Mouse (Mus musculus): Measurements from ENCODE around the gene Fam89b. TPM values are rescaled to one million over a fixed set of nuclear protein-coding genes. Genes with fewer than 3 reads are reported as not detected.

Gene Fam89b
- polyA plus RNA-seq, 1 experiment from 2014 or later, result 68.1 TPM

DNA sequence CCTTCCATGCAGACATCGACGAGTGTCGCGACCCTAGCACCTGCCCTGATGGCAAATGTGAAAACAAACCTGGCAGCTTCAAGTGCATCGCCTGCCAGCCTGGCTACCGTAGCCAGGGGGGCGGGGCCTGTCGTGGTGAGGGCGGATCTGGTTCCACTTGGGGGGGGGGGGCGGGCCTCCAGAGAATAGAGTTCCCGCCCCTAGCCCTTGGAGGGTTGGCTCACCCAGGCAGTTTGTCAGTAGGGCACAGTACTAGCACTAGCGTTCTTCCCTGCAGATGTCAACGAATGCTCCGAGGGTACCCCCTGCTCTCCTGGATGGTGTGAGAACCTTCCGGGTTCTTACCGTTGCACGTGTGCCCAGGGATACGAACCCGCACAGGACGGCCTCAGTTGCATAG lies 22.3 kb upstream of the Fam89b start:
- 15% methylated on average over 20 of the region's 20 CpGs for WGBS
- Histone ChIP-seq H3K4me2 (0 out of 2 replicates have a peak overlapping the region, but pooled peaks have one; percentile 15), H3K27me3 (peaks cover 61% of the 10 kb centered on the region), H3K4me1 (replicated peaks) (peaks cover 20% of the 10 kb centered on the region), H3K9ac (no peak overlapping the region), H3K4me3 (no peak overlapping the region), H3K36me3 (peaks cover 7% of the 10 kb centered on the region; the same call in 1 of the 2 replicates), H3K27ac (no peak overlapping the region), H3K9me3 (replicated peaks) (no peaks in the 10 kb centered on the region)
- no peak; the same call in 1 of the 2 replicates for ATAC-seq (replicated peaks; ENCODE audit: insufficient number of reproducible peaks, insufficient read depth, low FRiP score, low read depth)

GRCm38 (mm10) chr19:5750951-5751350 lies 21.5 kb upstream of the Fam89b start:
- peaks cover 7% of the 10 kb centered on the region; the same call in 1 of the 2 replicates for H3K36me3 ChIP-seq
- peaks cover 23% of the 10 kb centered on the region for H3K4me1 ChIP-seq (replicated peaks)
- no peak overlapping the region for H3K4me2 ChIP-seq
- no peak for ATAC-seq (replicated peaks; ENCODE audit: insufficient number of reproducible peaks, insufficient read depth, low FRiP score, low read depth)
- H3K9ac ChIP-seq, result no peak overlapping the region
- no peak overlapping the region for H3K4me3 ChIP-seq
- no peak overlapping the region for H3K27ac ChIP-seq
- peaks cover 66% of the 10 kb centered on the region for H3K27me3 ChIP-seq
- H3K9me3 ChIP-seq (replicated peaks), result no peaks in the 10 kb centered on the region
- 24% methylated on average over 22 of the region's 22 CpGs for WGBS

- Histone ChIP-seq H3K27ac (no peak overlapping the region), H3K4me3 (no peak overlapping the region), H3K4me1 (replicated peaks) (peaks cover 37% of the 10 kb centered on the region), H3K9me3 (replicated peaks) (no peaks in the 10 kb centered on the region), H3K4me2 (no peak overlapping the region), H3K9ac (no peak overlapping the region), H3K36me3 (peaks cover 7% of the 10 kb centered on the region; the same call in 1 of the 2 replicates), H3K27me3 (peaks cover 74% of the 10 kb centered on the region)
- WGBS, result 75% methylated on average over 6 of the region's 6 CpGs
- no peak for ATAC-seq (replicated peaks; ENCODE audit: insufficient number of reproducible peaks, insufficient read depth, low FRiP score, low read depth)
Measured at GRCm38 (mm10) chr19:5749476-5749875, 20.0 kb upstream of the Fam89b start.

DNA sequence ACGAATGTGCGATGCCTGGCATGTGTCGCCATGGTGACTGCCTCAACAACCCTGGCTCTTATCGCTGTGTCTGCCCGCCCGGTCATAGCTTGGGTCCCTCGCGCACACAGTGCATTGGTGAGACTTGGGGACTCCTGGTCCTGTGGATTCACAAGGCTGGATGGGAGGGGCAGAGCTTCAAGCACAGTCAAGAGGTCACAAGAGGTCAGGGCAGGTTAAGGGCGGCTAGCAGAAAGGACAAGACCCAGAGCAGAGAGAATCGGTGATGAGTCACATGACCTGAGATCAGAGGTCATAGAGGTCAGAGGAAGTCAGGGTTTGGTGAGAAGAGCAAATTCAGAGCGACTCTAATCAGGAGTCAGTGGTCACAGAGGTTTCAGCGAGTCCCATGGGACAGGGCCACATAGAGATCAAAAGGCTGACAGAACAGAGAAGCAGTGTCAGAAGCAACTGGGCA lies 17.5 kb upstream of the Fam89b start:
- peaks cover 64% of the 10 kb centered on the region for H3K27me3 ChIP-seq
- no peak overlapping the region for H3K4me2 ChIP-seq
- H3K4me1 ChIP-seq (replicated peaks), result peaks cover 59% of the 10 kb centered on the region

GRCm38 (mm10) chr19:5745756-5746710 lies 16.6 kb upstream of the Fam89b start:
- H3K9me3 ChIP-seq (replicated peaks), result no peaks in the 10 kb centered on the region
- peak overlapping the region; percentile 62 for H3K4me2 ChIP-seq
- WGBS, result 10% methylated on average over 35 of the region's 36 CpGs
- peak overlapping the region; percentile 34 for H3K4me3 ChIP-seq
- H3K9ac ChIP-seq, result peak overlapping the region; percentile 14; the same call in 1 of the 2 replicates
- H3K27ac ChIP-seq, result no peak overlapping the region
- peaks cover 56% of the 10 kb centered on the region for H3K4me1 ChIP-seq (replicated peaks)
- H3K27me3 ChIP-seq, result peaks cover 55% of the 10 kb centered on the region
- ATAC-seq (replicated peaks; ENCODE audit: insufficient number of reproducible peaks, insufficient read depth, low FRiP score, low read depth), result no peak
- H3K36me3 ChIP-seq, result no peaks in the 10 kb centered on the region; the same call in 1 of the 2 replicates

More for the DNA sequence above, 17.5 kb upstream of the Fam89b start:
- H3K4me3 ChIP-seq, result no peak overlapping the region
- WGBS, result 35% methylated on average over 12 of the region's 12 CpGs
- ATAC-seq (replicated peaks; ENCODE audit: insufficient number of reproducible peaks, insufficient read depth, low FRiP score, low read depth), result no peak
- no peak overlapping the region for H3K27ac ChIP-seq
- H3K9ac ChIP-seq, result no peak overlapping the region
- peaks cover under 1% of the 10 kb centered on the region; the same call in 1 of the 2 replicates for H3K36me3 ChIP-seq
- no peaks in the 10 kb centered on the region for H3K9me3 ChIP-seq (replicated peaks)

DNA sequence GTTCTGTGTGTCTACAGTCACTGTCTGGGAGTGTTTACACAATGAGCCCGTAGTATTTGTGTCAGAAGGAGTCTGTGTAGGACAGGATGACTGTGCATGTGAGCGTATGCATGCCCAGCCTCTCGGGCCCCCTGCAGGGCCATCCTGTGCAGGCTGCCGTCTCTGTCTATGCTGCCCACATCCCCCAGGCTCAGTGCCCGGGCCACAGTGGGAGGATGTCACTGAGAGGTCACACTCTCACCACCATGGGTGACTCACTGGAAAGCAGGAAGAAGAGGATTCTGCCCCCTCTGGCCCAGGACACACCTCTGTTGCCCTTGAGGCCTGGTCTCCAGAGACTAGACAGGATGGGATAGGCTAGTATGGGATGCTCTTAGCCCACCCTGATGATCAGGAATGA lies 14.1 kb upstream of the Fam89b start:
- peak overlapping the region; percentile 96 for H3K4me2 ChIP-seq
- 55% methylated on average over 5 of the region's 5 CpGs for WGBS
- H3K27me3 ChIP-seq, result peaks cover 34% of the 10 kb centered on the region
- 0 out of 2 replicates have a peak overlapping the region, but pooled peaks have one; percentile 37 for H3K9ac ChIP-seq
- no peak overlapping the region for H3K27ac ChIP-seq
- H3K9me3 ChIP-seq (replicated peaks), result no peaks in the 10 kb centered on the region
- H3K4me3 ChIP-seq, result peak overlapping the region; percentile 68
- H3K36me3 ChIP-seq, result no peaks in the 10 kb centered on the region
- peaks cover 70% of the 10 kb centered on the region for H3K4me1 ChIP-seq (replicated peaks)
- no peak for ATAC-seq (replicated peaks; ENCODE audit: insufficient number of reproducible peaks, insufficient read depth, low FRiP score, low read depth)

GRCm38 (mm10) chr19:5742241-5742641 lies 12.8 kb upstream of the Fam89b start:
- H3K9me3 ChIP-seq (replicated peaks), result no peaks in the 10 kb centered on the region
- peak overlapping the region; percentile 90 for H3K9ac ChIP-seq
- H3K27me3 ChIP-seq, result peaks cover 29% of the 10 kb centered on the region
- peak overlapping the region; percentile 68 for H3K4me3 ChIP-seq
- peaks cover 70% of the 10 kb centered on the region for H3K4me1 ChIP-seq (replicated peaks)
- no peaks in the 10 kb centered on the region for H3K36me3 ChIP-seq
- peak; percentile 33 for ATAC-seq (replicated peaks; ENCODE audit: insufficient number of reproducible peaks, insufficient read depth, low FRiP score, low read depth)
- peak overlapping the region; percentile 96 for H3K4me2 ChIP-seq
- H3K27ac ChIP-seq, result peak overlapping the region; percentile 94
- 2% methylated on average over 32 of the region's 32 CpGs for WGBS

DNA sequence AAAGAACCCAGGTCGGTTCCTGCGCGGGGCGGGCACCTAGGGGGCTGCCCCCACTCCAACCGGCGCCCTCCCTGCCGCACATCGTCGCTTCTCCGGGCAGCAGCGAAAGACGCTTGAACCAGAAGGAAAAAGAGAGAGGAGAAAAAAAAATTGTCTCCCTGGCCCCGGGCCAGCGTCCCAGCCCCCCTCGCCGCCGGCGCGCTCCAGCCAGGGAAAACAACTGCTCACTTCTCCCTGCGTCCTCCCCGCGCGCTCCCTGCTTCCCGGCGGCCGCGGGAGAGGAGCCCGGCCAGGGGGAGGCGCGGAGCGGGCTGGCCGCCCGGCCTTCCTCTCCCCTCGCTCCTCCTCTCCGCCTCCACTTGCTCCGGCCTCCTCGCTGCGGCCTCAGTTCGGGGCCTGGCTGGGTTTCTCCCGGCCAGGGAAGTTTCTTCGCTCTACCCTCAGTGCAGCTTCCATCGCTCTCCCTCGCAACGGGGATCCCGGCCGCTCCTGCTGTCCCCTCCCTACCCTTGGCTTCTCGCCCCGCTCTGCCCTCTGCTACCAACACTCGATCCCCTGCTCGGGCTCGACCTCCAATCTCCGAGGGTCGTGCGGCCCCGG lies 12.3 kb upstream of the Fam89b start:
- peak overlapping the region; percentile 68 for H3K4me3 ChIP-seq
- peaks cover 32% of the 10 kb centered on the region for H3K27me3 ChIP-seq
- peak; percentile 76 for ATAC-seq (replicated peaks; ENCODE audit: insufficient number of reproducible peaks, insufficient read depth, low FRiP score, low read depth)
- peaks cover 67% of the 10 kb centered on the region for H3K4me1 ChIP-seq (replicated peaks)
- H3K27ac ChIP-seq, result peak overlapping the region; percentile 94
- under 1% methylated on average over 52 of the region's 55 CpGs for WGBS
- no peaks in the 10 kb centered on the region for H3K9me3 ChIP-seq (replicated peaks)
- H3K9ac ChIP-seq, result peak overlapping the region; percentile 90
- H3K4me2 ChIP-seq, result peak overlapping the region; percentile 96
- no peaks in the 10 kb centered on the region for H3K36me3 ChIP-seq

GRCm38 (mm10) chr19:5740320-5741317 lies 11.2 kb upstream of the Fam89b start, which contains the start of gene Ltbp3:
Gene Ltbp3, plus strand, starts transcription at chr19:5740904.
- peak; percentile 79 for ATAC-seq (replicated peaks; ENCODE audit: insufficient number of reproducible peaks, insufficient read depth, low FRiP score, low read depth)
- 31% methylated on average over 14 of the region's 14 CpGs for WGBS
- Histone ChIP-seq H3K36me3 (no peaks in the 10 kb centered on the region), H3K27me3 (peaks cover 34% of the 10 kb centered on the region), H3K27ac (peak within 1 kb of the TSS; percentile 94), H3K9ac (peak within 1 kb of the TSS; percentile 90), H3K4me2 (peak within 1 kb of the TSS; percentile 96), H3K4me1 (replicated peaks) (peaks cover 56% of the 10 kb centered on the region), H3K9me3 (replicated peaks) (no peaks in the 10 kb centered on the region), H3K4me3 (peak within 1 kb of the TSS; percentile 68)

GRCm38 (mm10) chr19:5739446-5739845 lies 10.0 kb upstream of the Fam89b start:
- Histone ChIP-seq H3K4me2 (no peak overlapping the region), H3K4me1 (replicated peaks) (peaks cover 45% of the 10 kb centered on the region), H3K27me3 (peaks cover 25% of the 10 kb centered on the region), H3K4me3 (no peak overlapping the region), H3K27ac (peak overlapping the region; percentile 94; the same call in 1 of the 2 replicates), H3K9me3 (replicated peaks) (no peaks in the 10 kb centered on the region), H3K9ac (no peak overlapping the region), H3K36me3 (no peaks in the 10 kb centered on the region)
- no peak for ATAC-seq (replicated peaks; ENCODE audit: insufficient number of reproducible peaks, insufficient read depth, low FRiP score, low read depth)
- WGBS, result 55% methylated on average over 2 of the region's 2 CpGs
